Mouse (Mus musculus): ENCODE data around the gene Baz2b. TPM values are rescaled to one million over a fixed set of nuclear protein-coding genes. Genes with fewer than 3 reads are reported as not detected.
A peak's percentile ranks its signal among the peaks of the same experiment; 100 is the strongest.

Gene Baz2b
- total RNA-seq, 2 experiments from 2014 or later: 36.7 to 47.2 TPM

GRCm38 (mm10) chr2:59973962-59974361 lies 235.7 kb downstream of the Baz2b start:
- no peak for DNase-seq
- intact Hi-C loops (cut with DNase I): no loop called here

DNA sequence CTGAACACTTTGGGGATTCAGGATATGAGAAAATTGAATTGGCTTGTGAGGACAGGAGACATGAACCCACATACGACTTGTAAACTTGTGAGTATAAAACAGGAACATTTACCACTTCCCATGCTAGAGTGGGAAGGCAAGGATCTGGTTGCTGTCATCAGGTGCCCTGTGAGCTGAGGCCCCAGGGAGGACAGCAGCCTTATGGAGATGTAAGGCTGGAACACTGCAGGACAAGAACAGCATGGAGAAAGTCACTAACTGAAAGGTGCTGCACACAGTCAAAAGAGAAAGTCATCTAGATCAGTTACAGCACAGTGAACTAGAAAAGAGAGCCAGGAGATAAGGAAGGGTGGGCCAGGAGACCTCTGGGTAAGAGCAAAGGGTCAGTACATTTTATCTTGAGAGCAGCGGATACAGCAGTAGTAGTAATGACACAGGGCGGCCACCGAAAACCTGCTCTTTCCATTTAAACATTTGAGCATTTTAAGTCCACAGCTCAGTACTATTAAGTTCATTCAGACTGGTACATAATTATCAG lies 236.5 kb downstream of the Baz2b start:
- no peak for DNase-seq

GRCm38 (mm10) chr2:59970511-59970910 lies 239.1 kb downstream of the Baz2b start:
- intact Hi-C loops (cut with DNase I): no loop called here
- no peak for DNase-seq

More for the DNA sequence above, 236.5 kb downstream of the Baz2b start:
- intact Hi-C loops (cut with DNase I): no loop called here

DNA sequence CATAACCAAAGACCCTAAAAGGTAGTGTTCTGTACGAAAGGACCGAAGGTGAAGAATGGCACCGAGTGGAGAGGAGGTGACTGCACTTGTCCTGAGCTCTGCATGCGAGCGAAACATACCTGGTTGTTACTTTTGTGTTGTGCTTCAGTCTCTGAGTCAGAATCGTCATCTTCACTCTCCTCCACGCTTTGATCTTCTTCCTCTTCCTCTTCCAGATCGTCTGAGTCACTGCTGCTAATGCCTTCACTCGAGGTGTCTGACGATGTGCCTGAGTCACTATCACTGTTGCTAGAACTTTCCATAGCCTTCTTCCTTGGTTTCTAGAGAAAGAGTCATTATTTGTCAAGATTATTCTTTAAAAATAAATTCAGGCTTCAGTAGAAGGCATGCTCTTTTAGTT lies 240.5 kb downstream of the Baz2b start:
- intact Hi-C loops (cut with DNase I): no loop called here
- no peak for DNase-seq

DNA sequence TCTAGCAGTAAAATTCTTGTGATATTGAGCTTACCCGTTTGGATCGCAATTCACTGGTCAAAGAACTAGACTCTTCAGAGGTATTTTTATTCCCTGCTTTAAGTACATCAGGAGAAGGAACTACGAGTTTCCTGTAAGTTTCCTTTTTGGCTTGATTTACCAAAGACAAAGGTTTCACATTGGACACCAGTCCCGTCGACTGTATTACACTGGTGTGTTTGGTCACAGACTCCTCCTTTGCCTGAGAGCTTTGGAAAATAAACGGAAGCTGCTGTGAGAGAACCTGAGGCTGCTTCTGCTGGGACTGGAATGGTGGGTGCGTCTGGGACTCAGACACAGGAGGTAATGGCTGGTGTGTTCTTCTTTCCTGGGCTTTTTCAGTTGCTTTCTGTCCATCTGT lies 241.0 kb downstream of the Baz2b start:
- intact Hi-C loops (cut with DNase I): no loop called here

GRCm38 (mm10) chr2:59966454-59966853 lies 243.2 kb downstream of the Baz2b start:
- no peak for DNase-seq
- intact Hi-C loops (cut with DNase I): no loop called here

More for the DNA sequence above, 241.0 kb downstream of the Baz2b start:
- no peak for DNase-seq

DNA sequence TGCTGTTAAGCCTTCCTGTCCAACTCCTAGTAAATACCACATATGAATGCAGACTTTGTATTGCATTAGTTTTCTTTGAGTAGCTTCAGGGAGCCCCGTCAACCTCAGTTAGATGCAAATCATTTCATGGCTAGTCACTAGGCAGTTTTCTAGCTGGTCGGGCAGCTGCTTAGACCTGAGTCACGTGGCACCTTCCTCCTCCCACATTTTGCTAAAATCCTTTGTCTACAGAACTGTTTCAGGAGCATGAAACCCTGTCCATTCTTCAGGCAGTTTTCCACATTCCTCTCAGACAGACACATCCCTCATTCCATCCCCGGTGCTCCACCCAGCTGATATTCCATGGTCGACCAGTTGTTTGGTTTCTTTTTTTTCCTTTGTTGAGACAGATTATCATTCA lies 246.6 kb downstream of the Baz2b start:
- intact Hi-C loops (cut with DNase I): no loop called here
- no peak for DNase-seq

DNA sequence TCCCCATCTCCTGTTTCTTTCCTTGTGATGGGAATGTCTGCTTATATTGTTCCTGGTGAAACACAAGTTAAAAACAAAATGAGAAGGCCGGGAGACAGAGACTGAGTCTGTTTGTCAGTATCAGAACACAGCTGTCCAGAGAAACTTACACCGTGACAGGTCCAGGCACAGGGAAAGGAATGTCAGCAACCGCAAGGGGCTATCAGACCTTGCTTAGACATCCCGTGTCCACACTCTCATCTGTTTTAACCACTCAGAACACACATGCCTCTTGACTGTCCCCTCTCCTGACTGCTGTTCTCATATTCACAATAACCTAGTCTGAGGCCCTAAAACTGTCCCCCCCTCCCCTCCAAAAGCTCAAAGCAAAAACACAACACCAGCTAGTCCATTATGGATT lies 247.1 kb downstream of the Baz2b start:
- intact Hi-C loops (cut with DNase I): no loop called here
- no peak for DNase-seq

GRCm38 (mm10) chr2:59960495-59960772 lies 249.2 kb downstream of the Baz2b start:
- intact Hi-C loops (cut with DNase I): no loop called here
- DNase-seq: no peak

- no peak for DNase-seq
- intact Hi-C loops (cut with DNase I): no loop called here
Observed at GRCm38 (mm10) chr2:59959668-59960494, 249.8 kb downstream of the Baz2b start.

GRCm38 (mm10) chr2:59958543-59958942 lies 251.1 kb downstream of the Baz2b start:
- peak in 1 of 2 experiments; percentile 33 for DNase-seq
- intact Hi-C loops (cut with DNase I): no loop called here

DNA sequence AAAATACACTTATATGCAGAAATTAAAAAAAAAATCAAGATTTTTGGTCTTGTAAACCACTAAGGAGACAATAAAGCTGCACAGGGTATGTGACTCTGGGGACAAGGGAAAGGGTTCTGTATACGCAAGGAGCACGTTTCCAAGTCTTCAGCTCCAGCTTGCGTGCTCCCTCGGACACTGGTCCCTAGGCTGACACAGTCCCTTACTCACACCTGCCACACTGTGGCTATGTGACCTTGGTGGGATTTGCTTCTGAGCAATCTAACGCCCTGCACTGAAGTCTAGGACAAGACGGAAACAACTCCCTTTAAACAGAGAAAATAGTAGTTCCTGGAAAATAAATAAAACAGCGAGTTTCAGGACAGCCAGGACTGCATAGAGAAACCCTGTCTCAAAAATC lies 253.7 kb downstream of the Baz2b start:
- no peak for DNase-seq
- intact Hi-C loops (cut with DNase I): loop anchor here (2.0 kb wide), 1 partner anchor 171 kb away; no protein-coding TSS in a partner anchor

- intact Hi-C loops (cut with DNase I): no loop called here
- DNase-seq: no peak
Observed at GRCm38 (mm10) chr2:59954791-59955190, 254.8 kb downstream of the Baz2b start.

DNA sequence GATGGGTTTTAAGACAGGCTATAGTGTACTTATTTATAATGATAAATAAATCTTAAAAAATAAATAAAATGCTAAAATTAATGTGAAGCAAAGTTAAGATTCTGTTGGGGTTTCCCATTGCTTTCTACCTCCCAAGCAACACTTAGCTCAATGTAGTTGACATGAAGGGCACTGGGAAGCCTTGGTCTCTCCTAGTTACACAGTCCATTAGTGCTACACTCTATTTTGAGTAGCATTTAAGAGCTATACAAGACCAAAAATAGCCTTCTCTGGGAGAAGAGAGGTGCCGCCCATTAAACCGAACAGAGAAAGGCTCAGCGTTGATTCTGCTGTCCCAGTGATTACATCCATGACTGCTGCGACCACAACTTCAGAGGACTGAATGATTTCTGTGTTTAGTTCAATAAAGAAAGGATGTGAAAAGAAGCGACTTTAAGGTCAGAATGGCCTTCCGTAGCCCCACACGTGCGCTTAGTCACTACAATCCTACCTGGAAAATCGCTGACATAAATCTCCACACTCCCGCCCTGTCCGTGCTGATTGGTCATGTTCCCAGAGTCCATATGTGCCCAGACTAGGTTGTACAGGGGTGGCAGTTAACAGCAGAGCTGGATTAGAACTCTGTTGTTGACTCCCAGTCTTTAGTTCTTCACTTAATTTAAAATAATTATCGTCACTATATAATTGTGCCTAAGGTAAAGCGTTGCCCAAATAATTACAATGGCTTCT lies 257.2 kb downstream of the Baz2b start:
- intact Hi-C loops (cut with DNase I): no loop called here
- no peak for DNase-seq

- no peak for DNase-seq
- intact Hi-C loops (cut with DNase I): no loop called here
Observed at GRCm38 (mm10) chr2:59951706-59952105, 257.9 kb downstream of the Baz2b start.

DNA sequence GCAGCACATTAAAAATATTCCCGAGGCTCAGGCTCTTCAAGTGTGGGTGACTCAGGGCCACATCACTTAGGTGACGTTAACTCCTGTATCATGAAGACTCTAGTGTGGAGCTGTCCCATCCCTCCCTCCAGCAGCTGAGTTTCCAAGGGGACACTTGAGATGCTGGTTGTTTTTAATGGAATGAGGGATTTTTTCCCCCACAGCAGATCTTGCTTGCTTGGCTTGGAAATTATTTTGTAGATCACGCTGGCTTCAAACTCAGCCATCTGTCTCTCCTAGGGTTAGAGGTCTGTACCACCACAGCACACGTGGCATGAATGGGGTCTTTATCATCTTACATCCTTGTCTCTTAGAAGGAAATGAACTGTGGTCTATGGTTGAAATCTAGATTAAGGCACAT lies 258.5 kb downstream of the Baz2b start:
- intact Hi-C loops (cut with DNase I): no loop called here
- no peak for DNase-seq

DNA sequence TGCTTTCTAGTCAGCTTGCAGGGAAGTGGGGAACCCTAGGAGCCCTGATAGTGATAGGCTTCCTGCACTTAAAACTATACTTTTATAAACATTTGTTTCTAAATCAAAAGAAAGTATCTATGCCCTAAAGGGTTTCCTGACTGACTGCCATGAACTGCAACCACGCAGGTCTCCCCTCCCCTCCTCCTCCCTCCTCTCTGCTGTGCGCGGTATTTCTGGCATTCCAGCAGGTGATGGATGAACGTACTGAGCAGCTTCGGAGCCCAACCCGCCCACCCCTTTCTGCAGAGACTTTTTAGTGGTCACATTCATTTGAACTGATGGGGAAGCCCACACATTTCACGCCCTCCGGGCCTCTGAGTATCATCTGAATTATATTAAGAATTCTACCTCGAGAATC lies 273.3 kb downstream of the Baz2b start:
- intact Hi-C loops (cut with DNase I): no loop called here
- no peak for DNase-seq

DNA sequence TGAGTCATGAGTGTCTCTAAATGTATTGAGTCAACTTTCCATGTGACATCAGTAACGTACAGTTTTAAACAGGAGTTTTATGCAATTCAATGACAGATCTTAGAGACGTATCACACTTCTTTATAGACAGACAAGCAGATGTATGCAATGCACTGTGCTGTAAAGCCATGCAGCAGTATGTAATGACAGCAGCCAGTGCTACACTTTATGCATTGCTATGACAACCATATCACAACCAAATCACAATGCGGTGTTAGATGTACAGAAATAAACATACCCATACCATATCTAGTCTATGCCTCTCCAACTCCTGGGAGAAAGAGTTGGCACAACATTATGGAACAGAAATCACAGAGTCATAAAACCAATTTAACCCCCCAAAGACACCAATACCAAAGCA lies 276.5 kb downstream of the Baz2b start:
- intact Hi-C loops (cut with DNase I): no loop called here
- DNase-seq: no peak

GRCm38 (mm10) chr2:59932244-59932643 lies 277.4 kb downstream of the Baz2b start:
- DNase-seq: no peak
- intact Hi-C loops (cut with DNase I): no loop called here

DNA sequence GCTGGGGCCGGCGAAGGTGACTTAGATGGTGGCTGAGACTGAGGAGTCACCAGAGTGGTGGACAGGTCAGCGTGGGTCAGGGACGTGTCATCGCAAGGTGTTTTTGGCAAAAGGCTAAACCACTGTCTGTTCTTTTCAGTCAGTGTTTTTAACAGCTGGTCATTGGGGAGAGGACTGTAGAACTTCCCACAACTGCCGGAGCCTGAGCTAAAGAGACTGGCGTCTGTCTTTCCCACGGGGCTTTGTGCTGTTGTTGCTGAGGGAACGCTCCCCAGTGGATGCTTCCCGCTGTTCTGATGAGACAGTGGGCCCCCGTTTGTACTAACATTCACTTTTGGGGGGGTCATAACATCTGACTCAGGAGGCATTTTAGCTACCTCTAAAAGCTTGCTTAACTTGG lies 296.0 kb downstream of the Baz2b start:
- intact Hi-C loops (cut with DNase I): no loop called here
- no peak for DNase-seq

- intact Hi-C loops (cut with DNase I): no loop called here
- no peak for DNase-seq
Observed at GRCm38 (mm10) chr2:59908048-59908447, 301.6 kb downstream of the Baz2b start.

GRCm38 (mm10) chr2:59904007-59904406 lies 305.6 kb downstream of the Baz2b start:
- intact Hi-C loops (cut with DNase I): no loop called here
- DNase-seq: no peak

Data from heart, postnatal 36 days (tissue).